ENCODE assay signal across 7 mouse cellular contexts in the genomic region with DNA sequence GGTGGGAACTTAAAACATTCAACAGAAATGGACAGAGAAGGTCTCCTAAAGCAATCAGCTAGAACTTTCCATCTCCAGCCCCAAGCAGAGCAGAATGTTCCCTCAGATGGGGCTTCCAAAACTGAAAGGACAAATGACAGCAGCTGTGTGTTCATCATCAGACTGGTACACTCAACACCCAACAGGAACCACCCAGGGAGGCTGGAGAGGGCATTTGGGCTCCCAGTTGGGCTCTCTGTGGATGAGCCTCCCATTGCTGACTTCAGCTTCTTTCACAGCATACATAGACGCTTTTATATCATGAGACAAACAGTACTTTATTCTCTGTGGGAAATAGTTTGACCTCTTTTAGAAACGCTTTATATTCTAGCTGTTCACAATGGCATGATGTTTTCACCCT.
"Had no signal": no experiment of that assay in that cellular context is flagged by ENCODE, and none has a peak within 500 bp of the region (broad histone marks: within the 10 kb centered on the region; RNA-seq: fewer than 3 reads in every experiment).

No protein-coding gene starts in this region.

- DNase-seq: lung, adult 18-20 months; lung, embryonic 14.5 days; lung, postnatal 10 days; right cerebral cortex, postnatal 14 days; thymus, adult 2 months; thymus, postnatal 25 days; thymus, postnatal 4 days had no signal
